Mouse (Mus musculus): ENCODE results near the gene Zfp316.

The Zfp316 gene

GRCm38 (mm10) chr5:143269363-143270150, at the start of gene Zfp316:
Gene Zfp316, minus strand, starts transcription at chr5:143270022.
- in situ Hi-C loops (cut with MboI; ENCODE audit: low pct_unique_long_range_greater_than_20kb in 1 of 2, low sequenced_read_pairs in 2 of 2, unreplicated experiment in 1 of 2) = no loop called here

- in situ Hi-C loops (cut with MboI; ENCODE audit: low pct_unique_long_range_greater_than_20kb in 1 of 2, low sequenced_read_pairs in 2 of 2, unreplicated experiment in 1 of 2) = no loop called here
Observed at GRCm38 (mm10) chr5:143317288-143317610, 47.4 kb upstream of the Zfp316 start.

GRCm38 (mm10) chr5:143316605-143317287, 46.9 kb upstream of the Zfp316 start:
- in situ Hi-C loops (cut with MboI; ENCODE audit: low pct_unique_long_range_greater_than_20kb in 1 of 2, low sequenced_read_pairs in 2 of 2, unreplicated experiment in 1 of 2) = no loop called here

- in situ Hi-C loops (cut with MboI; ENCODE audit: low pct_unique_long_range_greater_than_20kb in 1 of 2, low sequenced_read_pairs in 2 of 2, unreplicated experiment in 1 of 2) = no loop called here
Observed at GRCm38 (mm10) chr5:143315514-143315888, 45.7 kb upstream of the Zfp316 start.

GRCm38 (mm10) chr5:143314730-143315513, 45.1 kb upstream of the Zfp316 start, which contains the start of gene E130309D02Rik:
Gene E130309D02Rik, minus strand, starts transcription at chr5:143315360.
- in situ Hi-C loops (cut with MboI; ENCODE audit: low pct_unique_long_range_greater_than_20kb in 1 of 2, low sequenced_read_pairs in 2 of 2, unreplicated experiment in 1 of 2) = no loop called here

- in situ Hi-C loops (cut with MboI; ENCODE audit: low pct_unique_long_range_greater_than_20kb in 1 of 2, low sequenced_read_pairs in 2 of 2, unreplicated experiment in 1 of 2) = no loop called here
Observed at GRCm38 (mm10) chr5:143314183-143314729, 44.4 kb upstream of the Zfp316 start.

- in situ Hi-C loops (cut with MboI; ENCODE audit: low pct_unique_long_range_greater_than_20kb in 1 of 2, low sequenced_read_pairs in 2 of 2, unreplicated experiment in 1 of 2) = no loop called here
Observed at GRCm38 (mm10) chr5:143311886-143312285, 42.1 kb upstream of the Zfp316 start.

GRCm38 (mm10) chr5:143309916-143310315, 40.1 kb upstream of the Zfp316 start:
- in situ Hi-C loops (cut with MboI; ENCODE audit: low pct_unique_long_range_greater_than_20kb in 1 of 2, low sequenced_read_pairs in 2 of 2, unreplicated experiment in 1 of 2) = no loop called here

- in situ Hi-C loops (cut with MboI; ENCODE audit: low pct_unique_long_range_greater_than_20kb in 1 of 2, low sequenced_read_pairs in 2 of 2, unreplicated experiment in 1 of 2) = no loop called here
Observed at GRCm38 (mm10) chr5:143308825-143309224, 39.0 kb upstream of the Zfp316 start.

GRCm38 (mm10) chr5:143304251-143304650, 34.4 kb upstream of the Zfp316 start:
- in situ Hi-C loops (cut with MboI; ENCODE audit: low pct_unique_long_range_greater_than_20kb in 1 of 2, low sequenced_read_pairs in 2 of 2, unreplicated experiment in 1 of 2) = no loop called here

- in situ Hi-C loops (cut with MboI; ENCODE audit: low pct_unique_long_range_greater_than_20kb in 1 of 2, low sequenced_read_pairs in 2 of 2, unreplicated experiment in 1 of 2) = no loop called here
Observed at GRCm38 (mm10) chr5:143301296-143301695, 31.5 kb upstream of the Zfp316 start.

GRCm38 (mm10) chr5:143299686-143300085, 29.9 kb upstream of the Zfp316 start:
- in situ Hi-C loops (cut with MboI; ENCODE audit: low pct_unique_long_range_greater_than_20kb in 1 of 2, low sequenced_read_pairs in 2 of 2, unreplicated experiment in 1 of 2) = loop anchor here (10.0 to 25.0 kb wide), 3 partner anchors 112 to 362 kb away; partner anchors contain the start of genes Rbak (in 1 of the 2) and Spdye4b (in 1 of the 2)

- in situ Hi-C loops (cut with MboI; ENCODE audit: low pct_unique_long_range_greater_than_20kb in 1 of 2, low sequenced_read_pairs in 2 of 2, unreplicated experiment in 1 of 2) = loop anchor here (10.0 to 25.0 kb wide), 3 partner anchors 111 to 361 kb away; partner anchors contain the start of genes Rbak (in 1 of the 2) and Spdye4b (in 1 of the 2)
Observed at GRCm38 (mm10) chr5:143298391-143298790, 28.6 kb upstream of the Zfp316 start.

- in situ Hi-C loops (cut with MboI; ENCODE audit: low pct_unique_long_range_greater_than_20kb in 1 of 2, low sequenced_read_pairs in 2 of 2, unreplicated experiment in 1 of 2) = loop anchor here (10.0 to 25.0 kb wide), 3 partner anchors 111 to 361 kb away; partner anchors contain the start of genes Rbak (in 1 of the 2) and Spdye4b (in 1 of the 2)
Observed at GRCm38 (mm10) chr5:143297986-143298385, 28.2 kb upstream of the Zfp316 start.

GRCm38 (mm10) chr5:143295330-143295729, 25.5 kb upstream of the Zfp316 start:
- in situ Hi-C loops (cut with MboI; ENCODE audit: low pct_unique_long_range_greater_than_20kb in 1 of 2, low sequenced_read_pairs in 2 of 2, unreplicated experiment in 1 of 2) = loop anchor here (10.0 to 25.0 kb wide), 3 partner anchors 108 to 358 kb away; partner anchors contain the start of genes Rbak (in 1 of the 2) and Spdye4b (in 1 of the 2)

- in situ Hi-C loops (cut with MboI; ENCODE audit: low pct_unique_long_range_greater_than_20kb in 1 of 2, low sequenced_read_pairs in 2 of 2, unreplicated experiment in 1 of 2) = loop anchor here (10.0 to 25.0 kb wide), 3 partner anchors 108 to 358 kb away; partner anchors contain the start of genes Rbak (in 1 of the 2) and Spdye4b (in 1 of the 2)
Observed at GRCm38 (mm10) chr5:143294862-143295261, 25.0 kb upstream of the Zfp316 start.

- in situ Hi-C loops (cut with MboI; ENCODE audit: low pct_unique_long_range_greater_than_20kb in 1 of 2, low sequenced_read_pairs in 2 of 2, unreplicated experiment in 1 of 2) = loop anchor here (10.0 to 25.0 kb wide), 3 partner anchors 106 to 356 kb away; partner anchors contain the start of genes Rbak (in 1 of the 2) and Spdye4b (in 1 of the 2)
Observed at GRCm38 (mm10) chr5:143293404-143293803, 23.6 kb upstream of the Zfp316 start, which contains the start of gene Zfp853. Gene Zfp853, minus strand, starts transcription at chr5:143293623.

GRCm38 (mm10) chr5:143292879-143293278, 23.1 kb upstream of the Zfp316 start:
- in situ Hi-C loops (cut with MboI; ENCODE audit: low pct_unique_long_range_greater_than_20kb in 1 of 2, low sequenced_read_pairs in 2 of 2, unreplicated experiment in 1 of 2) = loop anchor here (10.0 to 25.0 kb wide), 3 partner anchors 106 to 356 kb away; partner anchors contain the start of genes Rbak (in 1 of the 2) and Spdye4b (in 1 of the 2)
